Mouse (Mus musculus): ENCODE measurements at regions not wholly inside any gene's neighbourhood (a gene's known extent, or its start where the extent isn't known, plus 50 kb on each side); places are given as distances from the start of the nearest gene placed in this dataset.
A peak's percentile ranks its signal among the peaks of the same experiment; 100 is the strongest.

DNA sequence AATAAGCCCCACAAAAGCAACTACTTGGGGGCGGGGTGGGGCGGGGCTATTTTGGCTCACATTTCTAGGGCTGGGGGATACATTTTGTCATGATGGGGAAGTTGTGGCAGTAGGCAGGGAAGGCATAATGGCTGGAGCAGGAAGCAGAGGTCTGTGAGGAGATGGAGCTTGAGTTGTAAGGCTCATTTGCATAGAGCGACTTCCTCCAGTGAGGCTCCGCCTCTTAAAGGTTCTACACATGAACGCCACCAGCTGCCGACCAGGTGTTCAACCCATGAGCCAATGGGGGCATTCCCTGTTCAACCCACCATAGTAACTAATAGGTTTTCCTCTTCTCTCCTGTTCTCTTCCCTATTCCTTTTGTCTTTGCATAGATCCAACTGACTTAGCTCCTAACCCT is 302.1 kb upstream of the 4931429L15Rik start:
- Histone ChIP-seq H3K27ac (no peak overlapping the region), H3K4me2 (no peak overlapping the region), H3K27me3 (no peaks in the 10 kb centered on the region), H3K9me3 (replicated peaks) (no peaks in the 10 kb centered on the region), H3K36me3 (no peaks in the 10 kb centered on the region), H3K4me3 (no peak overlapping the region), H3K4me1 (replicated peaks) (no peaks in the 10 kb centered on the region), H3K9ac (no peak overlapping the region)
- WGBS = 83% methylated on average over 6 of the region's 6 CpGs
- ATAC-seq (replicated peaks; ENCODE audit: insufficient number of reproducible peaks, insufficient read depth, low FRiP score, low read depth) = no peak

GRCm38 (mm10) chr9:46610101-46611005 is 290.6 kb upstream of the 4931429L15Rik start:
- Histone ChIP-seq H3K9me3 (replicated peaks) (no peaks in the 10 kb centered on the region), H3K27me3 (0 out of 2 replicates have a peak, but pooled peaks cover 5% of the 10 kb centered on the region), H3K4me2 (no peak overlapping the region), H3K36me3 (no peaks in the 10 kb centered on the region), H3K4me1 (replicated peaks) (0 out of 2 replicates have a peak, but pooled peaks cover 4% of the 10 kb centered on the region), H3K4me3 (no peak overlapping the region), H3K9ac (no peak overlapping the region), H3K27ac (no peak overlapping the region)
- 41% methylated on average over 11 of the region's 11 CpGs for WGBS
- no peak for ATAC-seq (replicated peaks; ENCODE audit: insufficient number of reproducible peaks, insufficient read depth, low FRiP score, low read depth)

DNA sequence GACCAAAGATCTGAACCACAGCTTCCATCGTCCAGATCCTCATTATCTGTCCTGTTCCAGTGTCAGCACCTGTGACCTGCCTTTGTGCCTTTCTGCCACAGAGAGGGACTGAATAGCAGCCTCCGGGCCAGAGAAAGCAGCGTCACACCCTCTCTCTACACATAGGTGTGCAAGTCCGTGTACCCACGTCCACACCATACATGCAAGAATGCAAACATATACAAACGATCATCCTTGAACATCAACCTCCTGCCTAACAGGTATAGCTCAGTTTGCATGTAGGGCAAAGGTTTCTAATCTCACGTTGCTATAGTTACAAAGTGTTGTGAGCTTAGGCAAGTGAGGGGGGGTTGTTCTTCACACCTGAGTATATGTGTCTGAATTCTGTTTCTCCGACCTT is 288.9 kb upstream of the 4931429L15Rik start:
- ATAC-seq (replicated peaks; ENCODE audit: insufficient number of reproducible peaks, insufficient read depth, low FRiP score, low read depth) = no peak
- WGBS = 79% methylated on average over 8 of the region's 8 CpGs

DNA sequence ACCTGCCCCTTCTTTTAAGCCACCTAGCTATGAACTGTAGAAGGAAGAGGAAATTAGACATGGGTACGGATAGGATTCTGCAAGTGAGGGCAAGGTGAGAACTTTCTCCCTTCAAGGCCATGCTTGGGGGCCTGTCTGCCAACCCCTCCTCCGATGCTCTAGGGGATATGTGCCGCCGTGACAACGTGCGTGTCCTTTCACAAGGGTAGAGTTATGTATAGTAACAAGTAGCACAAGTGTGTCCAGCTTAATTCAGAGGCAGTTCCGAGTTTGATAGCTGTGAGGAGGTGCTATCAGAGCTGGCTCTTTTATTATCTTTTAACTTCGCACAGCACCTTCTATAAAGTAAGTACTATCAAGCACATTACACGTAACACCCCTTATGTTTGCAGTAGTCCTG is 281.0 kb upstream of the 4931429L15Rik start:
- Histone ChIP-seq H3K36me3 (no peaks in the 10 kb centered on the region), H3K9me3 (replicated peaks) (no peaks in the 10 kb centered on the region), H3K27ac (peak overlapping the region; percentile 54), H3K4me1 (replicated peaks) (peaks cover 11% of the 10 kb centered on the region), H3K4me3 (no peak overlapping the region), H3K9ac (no peak overlapping the region), H3K27me3 (peaks cover 12% of the 10 kb centered on the region), H3K4me2 (peak overlapping the region; percentile 26)
- ATAC-seq (replicated peaks; ENCODE audit: insufficient number of reproducible peaks, insufficient read depth, low FRiP score, low read depth) = no peak; the same call in 1 of the 2 replicates
- 55% methylated on average over 9 of the region's 9 CpGs for WGBS

More for the DNA sequence above, 288.9 kb upstream of the 4931429L15Rik start:
- H3K9me3 ChIP-seq (replicated peaks) = no peaks in the 10 kb centered on the region
- H3K9ac ChIP-seq = no peak overlapping the region
- H3K27me3 ChIP-seq = 0 out of 2 replicates have a peak, but pooled peaks cover 5% of the 10 kb centered on the region
- no peak overlapping the region for H3K27ac ChIP-seq
- H3K4me3 ChIP-seq = no peak overlapping the region
- no peak overlapping the region for H3K4me2 ChIP-seq
- H3K36me3 ChIP-seq = no peaks in the 10 kb centered on the region
- H3K4me1 ChIP-seq (replicated peaks) = 0 out of 2 replicates have a peak, but pooled peaks cover 4% of the 10 kb centered on the region

- Histone ChIP-seq H3K9ac (no peak overlapping the region), H3K27ac (peak overlapping the region; percentile 54), H3K4me3 (no peak overlapping the region), H3K27me3 (peaks cover 12% of the 10 kb centered on the region), H3K9me3 (replicated peaks) (no peaks in the 10 kb centered on the region), H3K36me3 (no peaks in the 10 kb centered on the region), H3K4me2 (peak overlapping the region; percentile 26), H3K4me1 (replicated peaks) (peaks cover 11% of the 10 kb centered on the region)
- peak; percentile 64 for ATAC-seq (replicated peaks; ENCODE audit: insufficient number of reproducible peaks, insufficient read depth, low FRiP score, low read depth)
- WGBS = 14% methylated on average over 8 of the region's 8 CpGs
These were observed 280.3 kb upstream of the 4931429L15Rik start for GRCm38 (mm10) chr9:46599931-46600708.

DNA sequence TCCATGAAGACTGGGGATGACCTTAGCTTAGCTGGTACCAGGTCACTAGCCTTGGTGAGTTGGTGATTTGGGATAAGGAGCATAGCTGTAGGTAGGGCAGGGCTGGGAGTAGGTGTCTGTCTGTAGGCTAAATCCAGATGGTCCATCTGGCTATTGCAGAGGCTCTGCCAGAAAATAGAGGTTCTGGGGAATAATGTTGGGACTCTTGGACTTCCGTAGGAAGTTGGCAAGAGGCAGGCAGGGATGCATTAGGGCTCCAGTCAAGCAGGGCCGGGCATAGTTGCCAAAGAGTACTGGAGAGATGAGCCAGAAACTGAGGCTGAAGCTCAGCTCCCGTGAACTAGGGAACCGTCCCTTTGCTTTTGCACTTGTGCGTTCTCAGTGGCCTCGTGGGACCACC is 278.7 kb upstream of the 4931429L15Rik start:
- no peaks in the 10 kb centered on the region for H3K9me3 ChIP-seq (replicated peaks)
- 87% methylated on average over 6 of the region's 6 CpGs for WGBS
- no peak overlapping the region for H3K4me3 ChIP-seq
- H3K36me3 ChIP-seq = no peaks in the 10 kb centered on the region
- peaks cover 11% of the 10 kb centered on the region for H3K4me1 ChIP-seq (replicated peaks)
- ATAC-seq (replicated peaks; ENCODE audit: insufficient number of reproducible peaks, insufficient read depth, low FRiP score, low read depth) = no peak
- no peak overlapping the region for H3K4me2 ChIP-seq
- no peak overlapping the region for H3K9ac ChIP-seq
- peaks cover 12% of the 10 kb centered on the region for H3K27me3 ChIP-seq
- no peak overlapping the region for H3K27ac ChIP-seq

GRCm38 (mm10) chr9:46593444-46593843 is 273.7 kb upstream of the 4931429L15Rik start:
- H3K4me2 ChIP-seq = no peak overlapping the region
- H3K27ac ChIP-seq = no peak overlapping the region
- H3K4me1 ChIP-seq (replicated peaks) = no peaks in the 10 kb centered on the region
- no peak overlapping the region for H3K9ac ChIP-seq
- H3K9me3 ChIP-seq (replicated peaks) = no peaks in the 10 kb centered on the region
- H3K36me3 ChIP-seq = no peaks in the 10 kb centered on the region
- H3K27me3 ChIP-seq = no peaks in the 10 kb centered on the region
- WGBS = 72% methylated on average over 6 of the region's 6 CpGs
- no peak overlapping the region for H3K4me3 ChIP-seq
- ATAC-seq (replicated peaks; ENCODE audit: insufficient number of reproducible peaks, insufficient read depth, low FRiP score, low read depth) = no peak

- H3K27me3 ChIP-seq = no peaks in the 10 kb centered on the region
- WGBS = 80% methylated on average over 7 of the region's 7 CpGs
- ATAC-seq (replicated peaks; ENCODE audit: insufficient number of reproducible peaks, insufficient read depth, low FRiP score, low read depth) = no peak
- no peaks in the 10 kb centered on the region for H3K36me3 ChIP-seq
- H3K4me1 ChIP-seq (replicated peaks) = no peaks in the 10 kb centered on the region
- no peak overlapping the region for H3K9ac ChIP-seq
- H3K9me3 ChIP-seq (replicated peaks) = no peaks in the 10 kb centered on the region
- no peak overlapping the region for H3K4me3 ChIP-seq
- no peak overlapping the region for H3K4me2 ChIP-seq
- H3K27ac ChIP-seq = no peak overlapping the region
These were observed 273.1 kb upstream of the 4931429L15Rik start for GRCm38 (mm10) chr9:46592908-46593307.

DNA sequence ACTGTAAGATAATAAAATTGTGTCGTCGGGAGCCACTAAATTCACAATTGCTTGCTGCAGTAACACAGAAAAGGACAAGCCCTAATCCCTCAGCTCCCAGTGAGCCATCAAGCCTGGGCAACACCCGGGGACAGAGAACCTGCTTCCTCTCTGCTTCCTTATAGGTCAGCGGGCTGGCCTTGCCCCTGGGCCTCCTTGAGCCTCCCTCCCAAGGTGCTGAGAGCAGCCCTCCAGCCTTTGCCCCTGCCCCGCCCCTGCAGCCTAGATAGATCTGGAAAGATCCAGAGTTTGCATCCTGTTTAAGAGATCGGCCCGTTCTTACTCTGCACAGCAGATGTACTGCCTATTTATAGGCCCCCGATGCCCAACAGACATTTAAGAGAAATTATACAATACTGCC is 267.0 kb upstream of the 4931429L15Rik start:
- Histone ChIP-seq H3K4me2 (no peak overlapping the region), H3K9me3 (replicated peaks) (no peaks in the 10 kb centered on the region), H3K4me1 (replicated peaks) (no peaks in the 10 kb centered on the region), H3K27ac (no peak overlapping the region), H3K4me3 (no peak overlapping the region), H3K9ac (no peak overlapping the region), H3K36me3 (no peaks in the 10 kb centered on the region), H3K27me3 (no peaks in the 10 kb centered on the region)
- WGBS = 71% methylated on average over 8 of the region's 8 CpGs
- ATAC-seq (replicated peaks; ENCODE audit: insufficient number of reproducible peaks, insufficient read depth, low FRiP score, low read depth) = no peak

DNA sequence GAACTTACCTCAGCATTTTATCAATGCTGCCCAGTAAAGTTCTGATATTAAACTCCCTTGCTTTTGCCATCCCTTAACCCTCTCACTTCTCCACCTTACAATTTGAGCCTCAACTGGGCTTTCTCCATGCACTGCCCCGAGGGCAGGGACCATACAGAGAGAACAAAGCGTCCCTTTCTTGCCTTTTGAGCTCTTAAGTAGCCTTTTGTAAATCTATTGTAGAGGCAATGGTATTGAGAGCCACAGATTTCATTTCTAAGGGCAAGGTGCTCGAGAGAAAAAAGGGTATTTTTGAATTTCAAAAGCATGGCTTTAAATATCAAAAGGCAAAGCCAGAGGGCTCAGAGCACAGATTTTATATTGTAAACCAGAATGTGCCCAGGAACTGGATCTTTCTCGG is 262.1 kb upstream of the 4931429L15Rik start:
- Histone ChIP-seq H3K9me3 (replicated peaks) (0 out of 2 replicates have a peak, but pooled peaks cover 5% of the 10 kb centered on the region), H3K27ac (no peak overlapping the region), H3K36me3 (no peaks in the 10 kb centered on the region), H3K9ac (no peak overlapping the region), H3K4me3 (no peak overlapping the region), H3K4me1 (replicated peaks) (no peaks in the 10 kb centered on the region), H3K4me2 (no peak overlapping the region), H3K27me3 (no peaks in the 10 kb centered on the region)
- no peak for ATAC-seq (replicated peaks; ENCODE audit: insufficient number of reproducible peaks, insufficient read depth, low FRiP score, low read depth)
- 34% methylated on average over 4 of the region's 4 CpGs for WGBS

GRCm38 (mm10) chr9:46562301-46562700 is 242.5 kb upstream of the 4931429L15Rik start:
- Histone ChIP-seq H3K27ac (no peak overlapping the region), H3K4me2 (no peak overlapping the region), H3K27me3 (0 out of 2 replicates have a peak, but pooled peaks cover 1% of the 10 kb centered on the region), H3K36me3 (no peaks in the 10 kb centered on the region), H3K9me3 (replicated peaks) (no peaks in the 10 kb centered on the region), H3K4me3 (no peak overlapping the region), H3K9ac (no peak overlapping the region), H3K4me1 (replicated peaks) (no peaks in the 10 kb centered on the region)
- ATAC-seq (replicated peaks; ENCODE audit: insufficient number of reproducible peaks, insufficient read depth, low FRiP score, low read depth) = no peak
- WGBS = 81% methylated on average over 4 of the region's 4 CpGs
